Mouse (Mus musculus): Measurements from ENCODE around the gene Dusp1. TPM values are rescaled to one million over a fixed set of nuclear protein-coding genes. Genes with fewer than 3 reads are reported as not detected.

Dusp1 gene
- polyA plus RNA-seq, 1 experiment from 2014 or later: 28.3 TPM

- WGBS (ENCODE audit: missing documents): 65% methylated on average over 7 of the region's 7 CpGs
- peak overlapping the region; percentile 90 for H3K27ac ChIP-seq
Observed at GRCm38 (mm10) chr17:26511816-26512774, 49.8 kb downstream of the Dusp1 start.

GRCm38 (mm10) chr17:26511256-26511655, 50.7 kb downstream of the Dusp1 start:
- WGBS (ENCODE audit: missing documents): 93% methylated on average over 4 of the region's 4 CpGs
- Histone ChIP-seq H3K36me3 (ENCODE audit: inconsistent target) (no peaks in the 10 kb centered on the region), H3K27ac (no peak overlapping the region), H3K4me3 (ENCODE audit: inconsistent target) (no peak overlapping the region), H3K79me2 (ENCODE audit: inconsistent target) (peaks cover 15% of the 10 kb centered on the region)

More at GRCm38 (mm10) chr17:26511816-26512774, 49.8 kb downstream of the Dusp1 start:
- Histone ChIP-seq H3K36me3 (ENCODE audit: inconsistent target) (no peaks in the 10 kb centered on the region), H3K79me2 (ENCODE audit: inconsistent target) (peaks cover 7% of the 10 kb centered on the region), H3K4me3 (ENCODE audit: inconsistent target) (no peak overlapping the region)

GRCm38 (mm10) chr17:26510146-26511045, 51.5 kb downstream of the Dusp1 start:
- H3K36me3 ChIP-seq (ENCODE audit: inconsistent target): no peaks in the 10 kb centered on the region; the same call in 1 of the 2 replicates
- WGBS (ENCODE audit: missing documents): 97% methylated on average over 14 of the region's 15 CpGs
- H3K79me2 ChIP-seq (ENCODE audit: inconsistent target): peaks cover 18% of the 10 kb centered on the region
- H3K4me3 ChIP-seq (ENCODE audit: inconsistent target): no peak overlapping the region
- H3K27ac ChIP-seq: peak overlapping the region; percentile 82; the same call in 1 of the 2 replicates

- H3K4me3 ChIP-seq (ENCODE audit: inconsistent target): peak overlapping the region; percentile 33
- peak overlapping the region; percentile 82 for H3K27ac ChIP-seq
- 16% methylated on average over 25 of the region's 25 CpGs for WGBS (ENCODE audit: missing documents)
- no peaks in the 10 kb centered on the region; the same call in 1 of the 2 replicates for H3K36me3 ChIP-seq (ENCODE audit: inconsistent target)
- peaks cover 18% of the 10 kb centered on the region for H3K79me2 ChIP-seq (ENCODE audit: inconsistent target)
Observed at GRCm38 (mm10) chr17:26508961-26509771, 52.8 kb downstream of the Dusp1 start.

GRCm38 (mm10) chr17:26508345-26508960, 53.5 kb downstream of the Dusp1 start:
- under 1% methylated on average over 46 of the region's 58 CpGs for WGBS (ENCODE audit: missing documents)
- peak overlapping the region; percentile 82 for H3K27ac ChIP-seq
- no peaks in the 10 kb centered on the region; the same call in 1 of the 2 replicates for H3K36me3 ChIP-seq (ENCODE audit: inconsistent target)
- peak overlapping the region; percentile 33 for H3K4me3 ChIP-seq (ENCODE audit: inconsistent target)
- H3K79me2 ChIP-seq (ENCODE audit: inconsistent target): peaks cover 18% of the 10 kb centered on the region

GRCm38 (mm10) chr17:26507966-26508344, 54.0 kb downstream of the Dusp1 start:
- Histone ChIP-seq H3K79me2 (ENCODE audit: inconsistent target) (peaks cover 18% of the 10 kb centered on the region), H3K4me3 (ENCODE audit: inconsistent target) (peak overlapping the region; percentile 72), H3K27ac (peak overlapping the region; percentile 65), H3K36me3 (ENCODE audit: inconsistent target) (no peaks in the 10 kb centered on the region; the same call in 1 of the 2 replicates)
- WGBS (ENCODE audit: missing documents): under 1% methylated on average over 41 of the region's 46 CpGs

- H3K79me2 ChIP-seq (ENCODE audit: inconsistent target): peaks cover 18% of the 10 kb centered on the region
- WGBS (ENCODE audit: missing documents): 19% methylated on average over 24 of the region's 24 CpGs
- peak overlapping the region; percentile 65 for H3K27ac ChIP-seq
- H3K4me3 ChIP-seq (ENCODE audit: inconsistent target): peak overlapping the region; percentile 72
- H3K36me3 ChIP-seq (ENCODE audit: inconsistent target): no peaks in the 10 kb centered on the region; the same call in 1 of the 2 replicates
Observed at GRCm38 (mm10) chr17:26506997-26507871, 54.7 kb downstream of the Dusp1 start.

- WGBS (ENCODE audit: missing documents): 68% methylated on average over 14 of the region's 14 CpGs
- Histone ChIP-seq H3K27ac (peak overlapping the region; percentile 65; the same call in 1 of the 2 replicates), H3K79me2 (ENCODE audit: inconsistent target) (peaks cover 18% of the 10 kb centered on the region), H3K4me3 (ENCODE audit: inconsistent target) (peak overlapping the region; percentile 72; the same call in 1 of the 2 replicates), H3K36me3 (ENCODE audit: inconsistent target) (no peaks in the 10 kb centered on the region; the same call in 1 of the 2 replicates)
Observed at GRCm38 (mm10) chr17:26506031-26506641, 55.8 kb downstream of the Dusp1 start.

GRCm38 (mm10) chr17:26505181-26505581, 56.7 kb downstream of the Dusp1 start:
- Histone ChIP-seq H3K4me3 (ENCODE audit: inconsistent target) (no peak overlapping the region), H3K79me2 (ENCODE audit: inconsistent target) (peaks cover 18% of the 10 kb centered on the region), H3K36me3 (ENCODE audit: inconsistent target) (no peaks in the 10 kb centered on the region; the same call in 1 of the 2 replicates), H3K27ac (no peak overlapping the region)
- WGBS (ENCODE audit: missing documents): 89% methylated on average over 3 of the region's 3 CpGs

GRCm38 (mm10) chr17:26503981-26504671, 57.8 kb downstream of the Dusp1 start:
- peaks cover 18% of the 10 kb centered on the region for H3K79me2 ChIP-seq (ENCODE audit: inconsistent target)
- no peak overlapping the region for H3K4me3 ChIP-seq (ENCODE audit: inconsistent target)
- H3K36me3 ChIP-seq (ENCODE audit: inconsistent target): no peaks in the 10 kb centered on the region; the same call in 1 of the 2 replicates
- WGBS (ENCODE audit: missing documents): 53% methylated on average over 11 of the region's 11 CpGs
- peak overlapping the region; percentile 85 for H3K27ac ChIP-seq

- 6% methylated on average over 17 of the region's 20 CpGs for WGBS (ENCODE audit: missing documents)
- H3K79me2 ChIP-seq (ENCODE audit: inconsistent target): peaks cover 18% of the 10 kb centered on the region
- peak overlapping the region; percentile 85 for H3K27ac ChIP-seq
- H3K4me3 ChIP-seq (ENCODE audit: inconsistent target): peak overlapping the region; percentile 17; the same call in 1 of the 2 replicates
- no peaks in the 10 kb centered on the region; the same call in 1 of the 2 replicates for H3K36me3 ChIP-seq (ENCODE audit: inconsistent target)
Observed at GRCm38 (mm10) chr17:26502808-26503671, 58.9 kb downstream of the Dusp1 start.
